Mouse (Mus musculus): Measurements from ENCODE around the gene Olfr1034. TPM values are rescaled to one million over a fixed set of nuclear protein-coding genes. Genes with fewer than 3 reads are reported as not detected.
"Not testable (repeated sequence)": the region's sequence is repeated elsewhere in the genome, so short reads cannot be mapped to it uniquely, and the experiment has no call there.

The Olfr1034 gene
- polyA plus RNA-seq (2014; fragmentation: Nextera tagmentation; extraction: Ambion mirVana): not detected in 2 replicates

GRCm38 (mm10) chr2:86045561-86045960, at the start of gene Olfr1034:
TSS of gene Olfr1034 (plus strand) at chr2:86045861.
- no peak within 1 kb of the TSS for H3K27ac ChIP-seq (ENCODE audit: low read depth, low read length)
- H3K4me2 ChIP-seq (ENCODE audit: low read depth, low read length, severe bottlenecking): no peak within 1 kb of the TSS
- H3K27me3 ChIP-seq (ENCODE audit: control insufficient read depth, insufficient read depth, low read length): no peaks in the 10 kb centered on the region
- DNase-seq (ENCODE audit: low spot score) (no peak), ATAC-seq (replicated peaks; ENCODE audit: low FRiP score) (no peak)
- H3K4me1 ChIP-seq (replicated peaks; ENCODE audit: control insufficient read depth, insufficient read depth, low read length): no peaks in the 10 kb centered on the region
- no peaks in the 10 kb centered on the region for H3K36me3 ChIP-seq (ENCODE audit: control insufficient read depth, insufficient read depth, low read length)
- H3K9ac ChIP-seq (ENCODE audit: low read length): no peak within 1 kb of the TSS
- no peaks in the 10 kb centered on the region for H3K9me3 ChIP-seq (ENCODE audit: control insufficient read depth, low read length)
- H3K4me3 ChIP-seq (ENCODE audit: low read depth, low read length): no peak within 1 kb of the TSS

- Histone ChIP-seq H3K4me1 (replicated peaks; ENCODE audit: control insufficient read depth, insufficient read depth, low read length) (no peaks in the 10 kb centered on the region), H3K27me3 (ENCODE audit: control insufficient read depth, insufficient read depth, low read length) (no peaks in the 10 kb centered on the region), H3K9ac (ENCODE audit: low read length) (no peak within 1 kb of the TSS), H3K36me3 (ENCODE audit: control insufficient read depth, insufficient read depth, low read length) (no peaks in the 10 kb centered on the region), H3K9me3 (ENCODE audit: control insufficient read depth, low read length) (no peaks in the 10 kb centered on the region), H3K4me3 (ENCODE audit: low read depth, low read length) (no peak within 1 kb of the TSS), H3K27ac (ENCODE audit: low read depth, low read length) (no peak within 1 kb of the TSS), H3K4me2 (ENCODE audit: low read depth, low read length, severe bottlenecking) (no peak within 1 kb of the TSS)
- DNase-seq (ENCODE audit: low spot score) (no peak), ATAC-seq (replicated peaks; ENCODE audit: low FRiP score) (no peak)
- 82% methylated on average over 7 of the region's 7 CpGs for WGBS
Observed at GRCm38 (mm10) chr2:86005240-86005639, 40.4 kb upstream of the Olfr1034 start, which contains the start of gene Olfr1032. TSS of gene Olfr1032 (plus strand) at chr2:86005540.

- not testable (repeated sequence) for H3K4me1 ChIP-seq (replicated peaks; ENCODE audit: control insufficient read depth, insufficient read depth, low read length); H3K36me3 ChIP-seq (ENCODE audit: control insufficient read depth, insufficient read depth, low read length); H3K9ac ChIP-seq (ENCODE audit: low read length); H3K27me3 ChIP-seq (ENCODE audit: control insufficient read depth, insufficient read depth, low read length); H3K27ac ChIP-seq (ENCODE audit: low read depth, low read length); ATAC-seq (replicated peaks; ENCODE audit: low FRiP score); H3K9me3 ChIP-seq (ENCODE audit: control insufficient read depth, low read length); DNase-seq (ENCODE audit: low spot score)
- peak within 1 kb of the TSS; percentile 34; the same call in 1 of the 2 replicates for H3K4me2 ChIP-seq (ENCODE audit: low read depth, low read length, severe bottlenecking)
- 6% methylated on average over 11 of the region's 11 CpGs for WGBS
- H3K4me3 ChIP-seq (ENCODE audit: low read depth, low read length): 0 out of 2 replicates have a peak within 1 kb of the TSS, but pooled peaks have one; percentile 5
Observed at GRCm38 (mm10) chr2:86020406-86020805, 25.3 kb upstream of the Olfr1034 start, which contains the start of gene Olfr1033. TSS of gene Olfr1033 (plus strand) at chr2:86020633.

- not testable (repeated sequence) for H3K4me2 ChIP-seq (ENCODE audit: low read depth, low read length, severe bottlenecking); ATAC-seq (replicated peaks; ENCODE audit: low FRiP score); H3K27me3 ChIP-seq (ENCODE audit: control insufficient read depth, insufficient read depth, low read length); H3K9ac ChIP-seq (ENCODE audit: low read length); H3K36me3 ChIP-seq (ENCODE audit: control insufficient read depth, insufficient read depth, low read length); DNase-seq (ENCODE audit: low spot score); H3K9me3 ChIP-seq (ENCODE audit: control insufficient read depth, low read length); H3K4me1 ChIP-seq (replicated peaks; ENCODE audit: control insufficient read depth, insufficient read depth, low read length); H3K27ac ChIP-seq (ENCODE audit: low read depth, low read length); H3K4me3 ChIP-seq (ENCODE audit: low read depth, low read length)
- 84% methylated on average over 3 of the region's 9 CpGs for WGBS
Observed at GRCm38 (mm10) chr2:86021518-86021917, 24.1 kb upstream of the Olfr1034 start.

- not testable (repeated sequence) for H3K9me3 ChIP-seq (ENCODE audit: control insufficient read depth, low read length); H3K4me3 ChIP-seq (ENCODE audit: low read depth, low read length); H3K27ac ChIP-seq (ENCODE audit: low read depth, low read length); H3K27me3 ChIP-seq (ENCODE audit: control insufficient read depth, insufficient read depth, low read length); H3K4me2 ChIP-seq (ENCODE audit: low read depth, low read length, severe bottlenecking); DNase-seq (ENCODE audit: low spot score); H3K4me1 ChIP-seq (replicated peaks; ENCODE audit: control insufficient read depth, insufficient read depth, low read length); H3K9ac ChIP-seq (ENCODE audit: low read length); H3K36me3 ChIP-seq (ENCODE audit: control insufficient read depth, insufficient read depth, low read length); ATAC-seq (replicated peaks; ENCODE audit: low FRiP score)
Observed at GRCm38 (mm10) chr2:86050777-86051176, 5.1 kb downstream of the Olfr1034 start.

- H3K4me2 ChIP-seq (ENCODE audit: low read depth, low read length, severe bottlenecking); H3K27me3 ChIP-seq (ENCODE audit: control insufficient read depth, insufficient read depth, low read length); H3K36me3 ChIP-seq (ENCODE audit: control insufficient read depth, insufficient read depth, low read length); H3K4me3 ChIP-seq (ENCODE audit: low read depth, low read length); ATAC-seq (replicated peaks; ENCODE audit: low FRiP score); H3K9ac ChIP-seq (ENCODE audit: low read length); H3K9me3 ChIP-seq (ENCODE audit: control insufficient read depth, low read length); H3K4me1 ChIP-seq (replicated peaks; ENCODE audit: control insufficient read depth, insufficient read depth, low read length); H3K27ac ChIP-seq (ENCODE audit: low read depth, low read length); DNase-seq (ENCODE audit: low spot score): not testable (repeated sequence)
- WGBS: 94% methylated on average over 2 of the region's 2 CpGs
Observed at GRCm38 (mm10) chr2:86063766-86064165, 18.1 kb downstream of the Olfr1034 start.

GRCm38 (mm10) chr2:86070189-86070588, 24.5 kb downstream of the Olfr1034 start:
- no peak for ATAC-seq (replicated peaks; ENCODE audit: low FRiP score)
- Histone ChIP-seq H3K4me3 (ENCODE audit: low read depth, low read length) (no peak overlapping the region), H3K27ac (ENCODE audit: low read depth, low read length) (no peak overlapping the region), H3K4me2 (ENCODE audit: low read depth, low read length, severe bottlenecking) (no peak overlapping the region), H3K9me3 (ENCODE audit: control insufficient read depth, low read length) (no peaks in the 10 kb centered on the region), H3K36me3 (ENCODE audit: control insufficient read depth, insufficient read depth, low read length) (no peaks in the 10 kb centered on the region), H3K27me3 (ENCODE audit: control insufficient read depth, insufficient read depth, low read length) (no peaks in the 10 kb centered on the region), H3K4me1 (replicated peaks; ENCODE audit: control insufficient read depth, insufficient read depth, low read length) (no peaks in the 10 kb centered on the region), H3K9ac (ENCODE audit: low read length) (no peak overlapping the region)
- 92% methylated on average over 8 of the region's 8 CpGs for WGBS
- DNase-seq (ENCODE audit: low spot score): no peak

GRCm38 (mm10) chr2:86073692-86074091, 28.0 kb downstream of the Olfr1034 start, which contains the start of gene Olfr1036:
TSS of gene Olfr1036 (plus strand) at chr2:86073992.
- not testable (repeated sequence) for DNase-seq (ENCODE audit: low spot score); H3K4me3 ChIP-seq (ENCODE audit: low read depth, low read length); H3K4me1 ChIP-seq (replicated peaks; ENCODE audit: control insufficient read depth, insufficient read depth, low read length); ATAC-seq (replicated peaks; ENCODE audit: low FRiP score); H3K36me3 ChIP-seq (ENCODE audit: control insufficient read depth, insufficient read depth, low read length); H3K27ac ChIP-seq (ENCODE audit: low read depth, low read length); H3K9ac ChIP-seq (ENCODE audit: low read length); H3K4me2 ChIP-seq (ENCODE audit: low read depth, low read length, severe bottlenecking); H3K27me3 ChIP-seq (ENCODE audit: control insufficient read depth, insufficient read depth, low read length); H3K9me3 ChIP-seq (ENCODE audit: control insufficient read depth, low read length)

GRCm38 (mm10) chr2:86080478-86080877, 34.8 kb downstream of the Olfr1034 start:
- H3K4me3 ChIP-seq (ENCODE audit: low read depth, low read length); H3K27me3 ChIP-seq (ENCODE audit: control insufficient read depth, insufficient read depth, low read length); DNase-seq (ENCODE audit: low spot score); H3K4me2 ChIP-seq (ENCODE audit: low read depth, low read length, severe bottlenecking); H3K4me1 ChIP-seq (replicated peaks; ENCODE audit: control insufficient read depth, insufficient read depth, low read length); H3K9ac ChIP-seq (ENCODE audit: low read length); H3K27ac ChIP-seq (ENCODE audit: low read depth, low read length); H3K9me3 ChIP-seq (ENCODE audit: control insufficient read depth, low read length); ATAC-seq (replicated peaks; ENCODE audit: low FRiP score); H3K36me3 ChIP-seq (ENCODE audit: control insufficient read depth, insufficient read depth, low read length): not testable (repeated sequence)
- 70% methylated on average over 1 of the region's 1 CpGs for WGBS
